Mouse (Mus musculus): ENCODE measurements around the gene Fgf2. TPM values are rescaled to one million over a fixed set of nuclear protein-coding genes. Genes with fewer than 3 reads are reported as not detected.
A peak's percentile ranks its signal among the peaks of the same experiment; 100 is the strongest.

The Fgf2 gene
- total RNA-seq, 2 experiments from 2014 or later = 15.9 to 17.5 TPM

DNA sequence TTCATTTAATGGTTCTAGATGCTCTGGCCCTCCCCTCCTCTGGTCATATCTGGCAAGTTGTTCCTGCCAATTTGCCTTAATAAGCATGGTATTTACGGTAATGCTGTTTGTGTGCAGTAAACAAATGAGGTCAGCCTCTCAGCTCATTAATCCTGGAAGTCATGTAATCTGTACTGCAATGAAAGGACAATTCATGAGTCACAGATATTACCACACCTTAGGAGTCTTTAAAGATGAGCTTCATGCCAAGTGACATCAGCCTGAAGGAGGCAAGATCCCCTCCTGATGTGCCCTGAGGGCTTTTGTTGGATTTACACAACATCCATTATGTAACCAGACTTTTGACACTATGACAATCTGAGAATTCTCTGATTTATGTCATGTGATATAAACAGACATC lies 6.6 kb downstream of the Fgf2 start:
- no peak for DNase-seq

- DNase-seq = no peak
These were observed 12.6 kb downstream of the Fgf2 start for GRCm38 (mm10) chr3:37360729-37361128.

DNA sequence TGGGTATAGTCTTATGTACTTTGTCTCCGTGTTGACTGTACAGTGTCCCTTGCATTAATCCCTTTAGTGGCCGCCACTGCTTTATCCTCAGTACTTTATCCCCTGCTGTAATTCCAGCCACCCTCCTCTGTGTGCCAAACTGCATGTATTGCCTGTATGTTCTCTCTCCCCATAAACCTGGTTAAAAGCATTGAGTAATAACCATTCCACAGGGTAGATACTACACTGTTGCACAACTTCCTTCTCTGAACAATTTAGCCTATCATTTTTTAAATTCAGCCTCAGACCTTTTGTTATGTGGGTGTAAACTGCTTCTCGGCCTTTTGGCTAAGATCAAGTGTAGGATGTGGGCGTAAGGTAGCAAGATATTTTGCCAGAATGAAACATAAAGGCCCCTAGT lies 17.0 kb downstream of the Fgf2 start:
- no peak for DNase-seq

DNA sequence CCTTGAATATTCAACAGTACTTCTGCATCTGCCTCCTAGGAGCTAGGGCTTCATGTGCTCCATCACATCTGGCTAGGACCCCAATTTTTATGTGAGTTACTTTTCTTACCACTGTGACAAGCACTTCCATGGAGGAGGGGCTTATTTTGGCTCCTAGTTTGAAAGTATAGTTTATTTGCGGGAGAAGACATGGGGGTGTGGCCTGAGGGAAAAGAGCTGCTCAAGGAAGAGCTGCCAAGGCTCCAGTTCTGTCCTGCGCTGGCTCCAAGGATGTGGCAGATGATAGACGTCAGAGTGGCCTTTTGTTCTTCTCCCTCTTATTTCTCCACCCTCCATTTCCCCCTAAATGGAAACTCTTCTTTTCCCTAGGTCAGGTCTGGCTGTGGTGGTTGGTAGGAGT lies 17.8 kb downstream of the Fgf2 start:
- no peak for DNase-seq

DNA sequence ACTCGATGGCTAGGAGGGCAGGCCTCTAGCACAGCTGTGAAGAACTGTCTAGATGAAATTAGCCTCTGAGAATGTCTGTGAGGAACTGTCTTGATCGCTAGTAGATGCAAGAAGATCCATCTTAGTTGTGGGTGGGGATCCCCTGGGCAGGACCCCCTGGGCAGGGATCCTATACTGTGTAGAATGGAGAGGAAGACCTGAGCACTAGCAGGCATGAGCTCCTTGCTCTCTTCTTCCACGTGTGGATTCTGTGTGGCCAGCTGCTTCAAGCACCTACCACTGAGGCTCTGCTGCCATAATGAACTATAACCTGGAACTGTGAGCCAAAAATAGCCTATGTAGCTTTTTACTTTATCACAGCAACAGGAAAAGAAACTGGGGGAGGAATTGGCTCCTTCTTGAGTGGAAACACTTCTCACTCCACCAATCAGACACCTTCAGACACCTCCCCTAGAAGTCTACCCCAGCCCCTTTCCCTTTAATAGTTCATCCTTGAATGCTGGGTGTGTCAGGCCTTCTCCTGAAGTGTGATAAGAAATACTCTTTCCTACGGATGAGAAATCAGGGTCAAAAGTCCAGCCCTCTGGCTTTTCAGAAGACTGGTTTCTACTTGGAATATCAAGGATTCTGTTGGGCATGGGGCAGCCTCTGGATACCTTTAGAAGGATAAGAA lies 18.4 kb downstream of the Fgf2 start:
- DNase-seq = no peak

DNA sequence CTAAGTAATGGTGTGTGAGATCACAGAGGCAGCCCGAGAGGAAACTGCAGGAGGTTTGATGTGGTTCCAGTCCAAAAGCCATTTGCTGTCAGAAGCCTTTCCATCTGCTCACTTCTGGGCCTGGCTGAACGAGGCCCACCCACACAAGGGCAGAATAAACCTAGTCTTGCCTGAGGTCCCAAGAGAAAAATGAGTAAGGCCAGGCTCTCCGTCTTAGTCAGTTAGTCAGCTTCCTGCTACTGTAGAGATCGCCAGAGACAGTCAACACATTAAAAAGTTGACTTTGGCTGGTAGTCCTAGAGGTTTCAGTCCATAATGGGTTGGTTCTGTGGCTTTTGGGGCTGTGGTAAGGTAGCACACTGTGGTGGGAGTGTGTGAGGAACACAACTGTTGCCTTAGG lies 22.3 kb downstream of the Fgf2 start:
- no peak for DNase-seq

- no peak for DNase-seq
These were observed 25.6 kb downstream of the Fgf2 start for GRCm38 (mm10) chr3:37373712-37374111.

DNA sequence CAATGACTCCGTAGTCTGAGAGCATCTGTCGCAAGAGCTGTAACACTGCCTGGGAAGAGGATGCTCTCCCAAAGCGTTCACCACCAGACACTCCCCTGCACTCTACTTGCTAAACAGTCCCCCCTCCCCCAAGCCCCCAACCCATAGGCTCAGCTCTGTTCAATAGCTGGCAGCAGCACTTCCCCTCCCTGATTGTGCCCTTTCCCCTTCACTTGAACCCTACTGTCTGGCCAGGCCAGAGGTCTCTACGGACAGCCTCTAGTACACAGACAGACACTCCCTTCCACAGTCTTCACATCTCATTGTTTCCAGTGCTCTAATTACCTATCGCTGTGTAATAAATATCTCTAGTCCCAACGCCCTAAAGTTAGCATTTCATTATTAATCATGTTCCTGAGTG lies 29.8 kb downstream of the Fgf2 start:
- DNase-seq = no peak

DNA sequence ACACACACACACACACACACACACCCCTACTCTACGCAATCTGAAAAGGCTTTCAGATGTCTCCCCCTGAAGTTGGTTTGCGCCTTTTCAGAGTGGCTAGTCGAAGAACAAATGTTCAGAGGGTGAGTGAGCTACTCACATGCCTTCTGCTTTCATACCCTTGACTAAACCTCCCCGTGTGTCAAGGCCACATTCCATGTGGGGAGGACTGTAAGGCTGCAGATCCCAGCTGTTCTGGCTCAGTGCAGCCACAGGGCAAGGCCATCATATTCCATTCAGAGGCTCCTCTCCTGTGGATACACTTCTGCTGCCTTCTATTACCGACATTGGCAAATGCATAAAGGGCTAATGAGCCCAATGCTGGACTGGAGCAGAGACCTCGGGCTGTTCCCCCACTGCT lies 30.3 kb downstream of the Fgf2 start:
- DNase-seq = peak; percentile 29

GRCm38 (mm10) chr3:37379201-37379600 lies 31.1 kb downstream of the Fgf2 start:
- peak; percentile 31 for DNase-seq

DNA sequence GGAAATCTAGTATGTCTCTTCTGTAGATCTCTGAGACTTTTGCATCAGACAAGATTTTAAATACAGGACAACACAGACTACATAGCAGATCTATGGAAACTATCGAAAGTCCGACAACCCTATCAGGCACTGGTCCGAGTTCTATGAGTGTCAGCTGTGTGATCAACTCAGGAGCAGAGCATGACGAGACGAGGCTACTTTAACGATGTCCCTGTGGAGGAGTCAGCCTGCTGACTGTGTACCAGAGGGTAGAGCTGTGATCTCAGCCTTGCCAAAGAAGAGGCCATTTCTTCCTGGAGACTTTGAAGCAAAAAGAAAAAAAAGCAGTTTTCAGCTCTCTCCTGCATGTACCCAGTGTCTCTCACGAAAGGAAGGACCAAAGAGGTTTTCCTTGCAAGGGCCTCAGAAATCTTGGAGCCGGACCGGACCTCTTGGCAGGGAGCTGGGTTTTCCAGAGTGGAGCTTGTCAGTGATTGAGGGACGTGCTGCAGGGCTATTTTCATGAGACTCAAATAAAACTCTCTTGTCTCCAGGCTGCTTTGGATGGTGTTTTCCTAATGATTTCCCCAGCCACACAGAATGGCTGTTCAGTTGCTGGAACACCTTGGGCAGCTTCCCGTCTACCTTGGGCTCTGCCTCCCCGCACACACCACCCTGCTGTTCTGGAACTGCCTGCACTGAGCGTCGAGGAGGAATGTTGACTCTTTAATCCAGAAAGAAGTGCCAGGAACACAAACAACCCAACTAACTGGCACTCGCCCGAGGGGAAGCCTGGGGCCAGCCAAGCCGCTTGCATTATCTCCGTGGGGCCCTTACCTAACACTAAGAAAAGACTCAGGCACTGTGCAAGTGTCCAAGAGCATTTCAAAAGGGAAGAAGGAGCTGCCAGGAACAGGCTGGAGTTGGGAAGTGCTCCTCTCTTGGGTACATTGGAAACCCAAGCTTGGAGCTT lies 32.1 kb downstream of the Fgf2 start:
- peak; percentile 52 for DNase-seq

GRCm38 (mm10) chr3:37381457-37381856 lies 33.3 kb downstream of the Fgf2 start:
- no peak for DNase-seq

- no peak for DNase-seq
These were observed 35.1 kb downstream of the Fgf2 start for GRCm38 (mm10) chr3:37383096-37383765.

DNA sequence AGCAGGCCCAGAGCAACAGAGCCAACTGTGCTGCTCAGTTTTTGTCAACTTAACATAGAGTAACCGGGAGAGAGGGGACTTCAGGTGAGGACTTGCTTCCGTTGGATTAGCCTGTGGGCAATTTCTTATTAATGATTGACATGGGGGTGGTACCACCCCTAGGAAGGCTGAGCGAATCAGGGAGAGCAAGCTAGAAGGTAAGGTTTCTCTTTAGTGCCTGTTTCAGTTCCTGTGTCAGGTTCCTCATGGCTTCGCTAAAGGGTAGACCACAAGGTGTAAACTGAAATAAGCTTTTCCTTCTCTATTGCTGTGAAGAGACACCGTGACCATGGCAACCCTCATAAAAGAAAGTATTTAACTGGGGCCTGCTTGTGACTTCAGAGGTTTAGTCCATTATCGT lies 39.2 kb downstream of the Fgf2 start:
- DNase-seq = no peak

GRCm38 (mm10) chr3:37396930-37397608 lies 48.9 kb downstream of the Fgf2 start:
- DNase-seq = no peak

GRCm38 (mm10) chr3:37397646-37398045 lies 49.5 kb downstream of the Fgf2 start:
- no peak for DNase-seq

DNA sequence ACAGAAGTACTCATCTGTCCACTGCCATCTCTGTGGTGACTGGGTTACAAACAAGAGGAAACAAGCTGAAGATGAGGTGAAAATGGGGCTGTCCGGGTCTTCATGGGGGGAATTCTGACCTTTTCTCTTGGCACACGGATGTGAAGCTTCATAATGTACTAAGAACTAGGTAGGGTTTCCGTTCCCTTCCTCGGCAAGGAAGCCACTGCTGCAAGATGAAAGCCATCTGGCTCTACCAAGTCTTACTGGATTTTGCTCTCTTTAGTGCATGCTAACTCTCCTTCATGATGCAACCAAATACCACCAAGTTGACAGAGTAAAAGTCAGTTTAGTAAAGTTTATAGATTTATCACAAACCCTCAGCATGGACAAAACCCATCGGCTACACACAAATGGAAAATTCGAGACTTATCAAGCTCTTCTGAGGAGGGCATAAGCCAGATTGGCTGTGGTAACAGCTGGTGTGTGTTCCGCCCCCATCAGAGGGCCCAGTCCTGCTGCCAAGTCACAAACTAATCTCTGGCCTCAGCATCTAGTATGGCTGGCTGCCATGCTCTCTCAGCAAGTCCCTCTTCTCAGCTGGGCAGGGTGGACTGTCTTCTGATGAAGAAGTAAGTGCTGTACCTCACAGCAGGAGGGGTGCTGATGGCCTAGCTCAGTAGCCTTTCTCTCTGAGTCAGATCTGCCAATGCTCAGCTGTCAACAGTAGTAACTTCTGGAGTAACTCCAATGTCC lies 50.7 kb downstream of the Fgf2 start:
- DNase-seq = peak; percentile 72

- DNase-seq = peak; percentile 68
These were observed 53.8 kb downstream of the Fgf2 start for GRCm38 (mm10) chr3:37401729-37402610.

DNA sequence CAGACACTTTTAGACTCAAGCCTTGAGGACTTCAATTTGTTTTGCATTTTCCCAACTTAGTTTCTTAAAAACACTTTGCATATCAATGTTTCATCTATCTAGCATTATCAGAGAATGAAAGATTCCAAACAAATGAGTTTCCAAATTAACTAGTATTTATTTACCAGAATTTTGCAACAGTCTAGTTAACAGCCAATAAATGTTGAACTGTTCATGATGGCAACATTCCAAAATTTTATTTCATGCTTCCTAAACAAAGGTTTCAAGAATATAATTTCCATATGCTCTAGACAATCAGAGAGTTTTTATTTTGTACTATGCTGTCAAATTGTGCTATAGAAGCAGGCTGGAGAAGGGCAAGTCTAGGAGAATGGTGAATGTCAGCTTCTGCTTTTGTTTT lies 59.5 kb downstream of the Fgf2 start:
- no peak for DNase-seq

- DNase-seq = no peak
These were observed 65.3 kb downstream of the Fgf2 start for GRCm38 (mm10) chr3:37413446-37413845.

All from gastrocnemius, postnatal 10 days (tissue).